Mouse (Mus musculus) liver, embryonic 16.5 days (tissue): ENCODE results near the gene Ski. TPM values are rescaled to one million over a fixed set of nuclear protein-coding genes. Genes with fewer than 3 reads are reported as not detected.

Source experiments
- ATAC-seq: fragments of 200-750 bp; cut with Nextera tagmentation; 2 replicates; pipeline ENCODE4 v1.8.0; 2017; ENCODE audit warnings: low read depth, mild to moderate bottlenecking, moderate number of reproducible peaks, moderate library complexity
- H3K27ac ChIP-seq: fragments of 300-500 bp; sonication (generic); 2 replicates; pipeline ENCODE4 v1.5.1; 2014; ENCODE audit warnings: mild to moderate bottlenecking, low read length
- H3K27me3 ChIP-seq: fragments of 300-500 bp; sonication (generic); 2 replicates; pipeline ENCODE4 v1.6.1; 2014; ENCODE audit warnings: low read depth, low read length, mixed read lengths; ENCODE audit not compliant: control insufficient read depth, insufficient read depth
- H3K36me3 ChIP-seq: fragments of 300-500 bp; sonication (generic); 2 replicates; pipeline ENCODE4 v1.6.1; 2014; ENCODE audit warnings: mild to moderate bottlenecking; ENCODE audit not compliant: control insufficient read depth, insufficient read depth
- H3K4me1 ChIP-seq: fragments of 300-500 bp; sonication (generic); 2 replicates; pipeline ENCODE4 v1.6.1; 2014; ENCODE audit warnings: low read depth, low read length, mixed read lengths; ENCODE audit not compliant: control insufficient read depth
- H3K4me2 ChIP-seq: fragments of 300-500 bp; sonication (generic); 2 replicates; pipeline ENCODE4 v1.6.1; 2014; ENCODE audit warnings: low read depth, low read length, mixed read lengths
- H3K4me3 ChIP-seq: fragments of 300-500 bp; sonication (generic); 2 replicates; pipeline ENCODE4 v1.5.1; 2014; ENCODE audit warnings: low read depth, mild to moderate bottlenecking, low read length
- H3K9ac ChIP-seq: fragments of 300-500 bp; sonication (generic); 2 replicates; pipeline ENCODE4 v1.6.1; 2014; ENCODE audit warnings: low read depth, low read length
- H3K9me3 ChIP-seq: fragments of 300-500 bp; sonication (generic); replicated peaks from 2 replicates; pipeline ENCODE4 v1.6.1; 2016; ENCODE audit warnings: low read length; ENCODE audit not compliant: control insufficient read depth
- WGBS: fragments of 180-500 bp; shearing (Covaris S2); extraction: QIAGEN DNeasy Blood & Tissue Kit; methylation state at CpG from one replicate; pipeline ENCODE4 v1.1.7; 2014; ENCODE audit not compliant: insufficient replicate concordance; 5-methylcytosine and 5-hydroxymethylcytosine counted together
- polyA plus RNA-seq: library from polyadenylated mRNA; unstranded; fragments of >200 nt; fragmentation: Nextera tagmentation; extraction: Ambion mirVana; gene quantifications from 2 replicates; pipeline ENCODE4 v1.2.1, GENCODE M21; 2015

The Ski gene
- polyA plus RNA-seq, 1 experiment from 2014 or later, result 2.5 TPM

- H3K9me3 ChIP-seq, result no peaks in the 10 kb centered on the region
- 61% methylated on average over 7 of the region's 7 CpGs for WGBS
- no peaks in the 10 kb centered on the region for H3K27me3 ChIP-seq
- no peak overlapping the region for H3K4me3 ChIP-seq
- no peaks in the 10 kb centered on the region for H3K36me3 ChIP-seq
- ATAC-seq, result no peak
- no peak overlapping the region for H3K9ac ChIP-seq
- H3K27ac ChIP-seq, result no peak overlapping the region
- H3K4me2 ChIP-seq, result no peak overlapping the region
- peaks cover 32% of the 10 kb centered on the region for H3K4me1 ChIP-seq
Observed at GRCm38 (mm10) chr4:155190275-155190674, 32.1 kb downstream of the Ski start.

- Histone ChIP-seq H3K27me3 (no peaks in the 10 kb centered on the region), H3K36me3 (no peaks in the 10 kb centered on the region), H3K27ac (no peak overlapping the region), H3K9me3 (no peaks in the 10 kb centered on the region), H3K4me2 (no peak overlapping the region), H3K9ac (no peak overlapping the region), H3K4me3 (no peak overlapping the region), H3K4me1 (peaks cover 32% of the 10 kb centered on the region)
- 34% methylated on average over 4 of the region's 4 CpGs for WGBS
- no peak for ATAC-seq
Observed at GRCm38 (mm10) chr4:155189711-155190139, 32.7 kb downstream of the Ski start.

- H3K27ac ChIP-seq, result no peak overlapping the region
- no peak for ATAC-seq
- no peaks in the 10 kb centered on the region for H3K36me3 ChIP-seq
- no peak overlapping the region for H3K9ac ChIP-seq
- H3K27me3 ChIP-seq, result no peaks in the 10 kb centered on the region
- H3K4me2 ChIP-seq, result no peak overlapping the region
- peaks cover 32% of the 10 kb centered on the region for H3K4me1 ChIP-seq
- no peaks in the 10 kb centered on the region for H3K9me3 ChIP-seq
- no peak overlapping the region for H3K4me3 ChIP-seq
Observed at GRCm38 (mm10) chr4:155188803-155189202, 33.6 kb downstream of the Ski start.

GRCm38 (mm10) chr4:155188341-155188740, 34.1 kb downstream of the Ski start:
- ATAC-seq, result peak; percentile 35
- Histone ChIP-seq H3K4me3 (no peak overlapping the region), H3K9ac (no peak overlapping the region), H3K9me3 (no peaks in the 10 kb centered on the region), H3K4me2 (no peak overlapping the region), H3K27ac (no peak overlapping the region), H3K4me1 (peaks cover 32% of the 10 kb centered on the region), H3K27me3 (no peaks in the 10 kb centered on the region), H3K36me3 (no peaks in the 10 kb centered on the region)
- 36% methylated on average over 8 of the region's 8 CpGs for WGBS

- 29% methylated on average over 3 of the region's 3 CpGs for WGBS
- Histone ChIP-seq H3K36me3 (no peaks in the 10 kb centered on the region), H3K4me2 (no peak overlapping the region), H3K27me3 (no peaks in the 10 kb centered on the region), H3K9ac (no peak overlapping the region), H3K9me3 (no peaks in the 10 kb centered on the region), H3K4me3 (no peak overlapping the region), H3K4me1 (peaks cover 32% of the 10 kb centered on the region), H3K27ac (peak overlapping the region; percentile 12; the same call in 1 of the 2 replicates)
- no peak for ATAC-seq
Observed at GRCm38 (mm10) chr4:155187192-155187674, 35.2 kb downstream of the Ski start.

- Histone ChIP-seq H3K27ac (no peak overlapping the region), H3K4me3 (no peak overlapping the region), H3K9me3 (no peaks in the 10 kb centered on the region), H3K4me2 (no peak overlapping the region), H3K4me1 (peaks cover 32% of the 10 kb centered on the region), H3K9ac (no peak overlapping the region), H3K36me3 (no peaks in the 10 kb centered on the region), H3K27me3 (no peaks in the 10 kb centered on the region)
- ATAC-seq, result no peak
- WGBS, result 75% methylated on average over 9 of the region's 9 CpGs
Observed at GRCm38 (mm10) chr4:155185845-155186244, 36.5 kb downstream of the Ski start.

- Histone ChIP-seq H3K9ac (no peak overlapping the region), H3K36me3 (no peaks in the 10 kb centered on the region), H3K4me3 (no peak overlapping the region), H3K27me3 (no peaks in the 10 kb centered on the region), H3K27ac (no peak overlapping the region), H3K4me2 (no peak overlapping the region), H3K4me1 (peaks cover 25% of the 10 kb centered on the region), H3K9me3 (no peaks in the 10 kb centered on the region)
- no peak for ATAC-seq
- WGBS, result 63% methylated on average over 18 of the region's 18 CpGs
Observed at GRCm38 (mm10) chr4:155184248-155185070, 37.9 kb downstream of the Ski start.

- 64% methylated on average over 7 of the region's 7 CpGs for WGBS
- no peak for ATAC-seq
- Histone ChIP-seq H3K27me3 (no peaks in the 10 kb centered on the region), H3K9me3 (no peaks in the 10 kb centered on the region), H3K9ac (no peak overlapping the region), H3K4me3 (no peak overlapping the region), H3K4me2 (no peak overlapping the region), H3K27ac (no peak overlapping the region), H3K36me3 (no peaks in the 10 kb centered on the region), H3K4me1 (peaks cover 31% of the 10 kb centered on the region)
Observed at GRCm38 (mm10) chr4:155183201-155183600, 39.2 kb downstream of the Ski start.

- no peaks in the 10 kb centered on the region for H3K27me3 ChIP-seq
- no peaks in the 10 kb centered on the region for H3K9me3 ChIP-seq
- H3K27ac ChIP-seq, result peak overlapping the region; percentile 56
- no peak overlapping the region for H3K9ac ChIP-seq
- 0 out of 2 replicates have a peak, but pooled peaks have one; percentile 36 for ATAC-seq
- H3K36me3 ChIP-seq, result no peaks in the 10 kb centered on the region; the same call in 1 of the 2 replicates
- no peak overlapping the region for H3K4me3 ChIP-seq
- WGBS, result 17% methylated on average over 3 of the region's 3 CpGs
- H3K4me1 ChIP-seq, result peaks cover 27% of the 10 kb centered on the region
- H3K4me2 ChIP-seq, result no peak overlapping the region
Observed at GRCm38 (mm10) chr4:155178981-155179512, 43.3 kb downstream of the Ski start.
